Mouse (Mus musculus) midbrain, embryonic 15.5 days (tissue): ENCODE data around the gene Rpap3. TPM values are rescaled to one million over a fixed set of nuclear protein-coding genes. Genes with fewer than 3 reads are reported as not detected.
A peak's percentile ranks its signal among the peaks of the same experiment; 100 is the strongest.

ENCODE experiments used
- ATAC-seq: fragments of 200-750 bp; cut with Nextera tagmentation; replicated peaks from 2 replicates; pipeline ENCODE4 v1.8.0; 2017; ENCODE audit warnings: moderate TSS enrichment
- H3K27ac ChIP-seq: fragments of 300-500 bp; sonication (generic); 2 replicates; pipeline ENCODE4 v1.5.1; 2015; ENCODE audit warnings: mild to moderate bottlenecking, inconsistent platforms
- H3K27me3 ChIP-seq: fragments of 300-500 bp; sonication (generic); replicated peaks from 2 replicates; pipeline ENCODE4 v1.6.1; 2015; ENCODE audit warnings: inconsistent platforms
- H3K36me3 ChIP-seq: fragments of 300-500 bp; sonication (generic); replicated peaks from 2 replicates; pipeline ENCODE4 v1.6.1; 2015; ENCODE audit warnings: inconsistent platforms
- H3K4me1 ChIP-seq: fragments of 300-500 bp; sonication (generic); 2 replicates; pipeline ENCODE4 v1.6.1; 2015; ENCODE audit warnings: inconsistent platforms
- H3K4me2 ChIP-seq: fragments of 300-500 bp; sonication (generic); 2 replicates; pipeline ENCODE4 v1.6.1; 2015; ENCODE audit warnings: inconsistent platforms, mild to moderate bottlenecking, moderate library complexity
- H3K4me3 ChIP-seq: fragments of 300-500 bp; sonication (generic); 2 replicates; pipeline ENCODE4 v1.5.1; 2015; ENCODE audit warnings: mild to moderate bottlenecking, inconsistent platforms
- H3K9ac ChIP-seq: fragments of 300-500 bp; sonication (generic); 2 replicates; pipeline ENCODE4 v1.6.1; 2015; ENCODE audit warnings: mild to moderate bottlenecking, inconsistent platforms
- H3K9me3 ChIP-seq: fragments of 300-500 bp; sonication (generic); 2 replicates; pipeline ENCODE4 v1.6.1; 2016; ENCODE audit warnings: inconsistent platforms
- whole genome bisulfite sequencing: fragments of 180-500 bp; shearing (Covaris S2); methylation state at CpG from one replicate; pipeline ENCODE4 v1.1.7; 2015; ENCODE audit warnings: mixed read lengths; 5-methylcytosine and 5-hydroxymethylcytosine counted together
- polyA plus RNA-seq: library from polyadenylated mRNA; unstranded; fragments of >200 nt; fragmentation: Nextera tagmentation; extraction: Ambion mirVana; gene quantifications from 2 replicates; pipeline ENCODE4 v1.2.1, GENCODE M21; 2015

The Rpap3 gene
- polyA plus RNA-seq, 1 experiment from 2014 or later: 33.7 TPM

DNA sequence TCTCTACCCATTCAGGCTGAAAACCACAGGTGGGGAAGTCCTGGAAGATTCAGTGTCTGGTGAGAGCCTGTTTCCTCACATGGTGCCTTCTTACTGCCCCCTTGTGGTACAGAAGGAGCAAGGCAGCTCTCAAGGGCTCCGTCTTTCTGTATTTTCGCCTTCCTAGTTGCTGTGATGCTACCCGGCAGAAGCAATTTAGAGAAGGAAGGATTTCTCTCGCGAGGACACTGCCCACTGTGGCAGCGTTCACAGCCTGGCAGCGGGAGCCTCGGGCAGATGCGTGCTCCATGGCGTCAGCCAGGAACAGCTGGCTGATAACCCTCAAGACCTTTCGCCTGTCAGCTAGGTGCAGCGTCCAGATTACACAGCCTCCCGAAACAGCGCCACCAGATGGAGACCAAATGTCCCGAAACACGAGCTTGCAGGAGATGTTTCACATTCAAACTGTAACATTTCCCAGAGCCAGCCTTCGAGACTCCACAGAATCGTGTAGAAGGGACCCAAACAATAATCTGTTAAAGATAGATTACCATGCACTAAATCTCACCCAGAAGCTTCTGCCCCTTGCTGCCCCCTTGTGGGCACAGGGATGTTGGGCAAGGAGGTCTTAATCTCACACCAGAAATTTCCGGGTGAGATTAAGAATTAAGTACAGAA, 41.7 kb downstream of the Rpap3 start:
- Histone ChIP-seq H3K9me3 (no peaks in the 10 kb centered on the region), H3K36me3 (no peaks in the 10 kb centered on the region), H3K4me2 (peak overlapping the region; percentile 72), H3K4me3 (peak overlapping the region; percentile 40), H3K27me3 (peaks cover 4% of the 10 kb centered on the region; the same call in 1 of the 2 replicates), H3K4me1 (peaks cover 5% of the 10 kb centered on the region; the same call in 1 of the 2 replicates), H3K27ac (peak overlapping the region; percentile 88), H3K9ac (peak overlapping the region; percentile 57)
- ATAC-seq: peak; percentile 51
- 8% methylated on average over 19 of the region's 19 CpGs for WGBS

DNA sequence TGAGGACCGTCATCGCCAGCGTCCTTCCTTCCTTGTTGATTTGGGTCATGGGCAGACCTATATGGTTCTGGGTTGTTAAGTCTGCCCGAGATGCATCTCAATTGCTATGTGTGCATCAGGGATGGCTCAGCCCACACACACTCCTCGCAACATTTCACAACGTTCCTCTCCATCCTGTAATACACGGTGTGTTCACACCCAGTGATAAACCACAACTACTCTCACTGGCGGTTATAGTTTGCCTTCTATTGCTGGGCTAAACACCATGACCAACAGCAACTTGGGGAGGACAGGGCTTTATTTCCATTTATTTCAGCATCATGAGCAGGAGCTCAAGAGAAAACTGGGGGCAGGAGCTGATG, 46.9 kb downstream of the Rpap3 start:
- peak overlapping the region; percentile 23 for H3K4me2 ChIP-seq
- H3K27ac ChIP-seq: peak overlapping the region; percentile 43
- peaks cover 16% of the 10 kb centered on the region for H3K4me1 ChIP-seq
- H3K9me3 ChIP-seq: no peaks in the 10 kb centered on the region
- ATAC-seq: 0 out of 2 replicates have a peak, but pooled peaks have one; percentile 6
- H3K36me3 ChIP-seq: no peaks in the 10 kb centered on the region
- 46% methylated on average over 8 of the region's 8 CpGs for WGBS
- no peak overlapping the region for H3K4me3 ChIP-seq
- no peak overlapping the region for H3K9ac ChIP-seq
- peaks cover 4% of the 10 kb centered on the region; the same call in 1 of the 2 replicates for H3K27me3 ChIP-seq

DNA sequence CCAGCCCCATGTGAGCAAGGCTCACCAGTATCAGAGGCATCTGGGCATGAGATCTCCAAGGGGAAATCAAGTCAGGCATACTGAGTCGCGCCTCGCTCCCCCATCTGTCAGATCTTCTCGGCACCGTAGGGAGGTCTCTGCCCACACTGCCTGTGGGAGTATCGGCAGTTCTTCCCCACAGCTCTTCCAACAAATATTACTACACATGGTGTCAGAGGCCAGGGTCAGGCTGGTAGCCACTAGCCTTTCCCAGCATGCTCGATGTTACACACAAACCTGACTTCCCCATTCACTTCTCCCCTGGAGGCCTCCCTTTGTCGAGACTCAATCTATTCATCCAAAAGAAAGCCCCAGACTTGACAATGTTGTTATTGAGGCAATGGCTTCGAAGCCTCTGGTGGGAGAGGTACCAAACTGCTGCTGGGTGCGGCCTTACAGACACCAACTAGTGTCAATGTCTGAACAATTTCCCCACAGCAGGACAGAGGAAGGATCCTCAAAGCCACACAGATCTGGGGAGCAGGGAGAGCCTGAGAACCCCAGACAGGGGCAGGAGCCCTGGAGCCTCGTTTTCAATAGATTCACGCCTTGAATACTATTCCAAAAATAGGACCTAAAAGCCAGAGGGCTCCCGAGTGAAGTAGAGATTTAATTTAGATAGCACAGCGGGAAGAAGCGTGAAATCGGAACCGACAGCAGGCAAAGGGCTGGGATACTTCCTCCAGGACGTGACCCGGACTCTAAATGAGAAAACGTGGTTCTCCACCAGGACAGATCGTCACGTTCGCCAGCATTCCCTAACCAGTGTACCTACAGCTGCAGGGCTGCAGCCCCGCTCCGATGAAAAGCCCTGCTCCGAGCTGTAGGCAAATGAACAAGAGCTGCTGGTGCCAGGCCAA, 47.5 kb downstream of the Rpap3 start:
- no peaks in the 10 kb centered on the region for H3K36me3 ChIP-seq
- no peak overlapping the region for H3K9ac ChIP-seq
- H3K4me2 ChIP-seq: peak overlapping the region; percentile 23
- H3K4me1 ChIP-seq: peaks cover 16% of the 10 kb centered on the region
- 27% methylated on average over 26 of the region's 26 CpGs for WGBS
- no peak overlapping the region for H3K4me3 ChIP-seq
- peak; percentile 60 for ATAC-seq
- H3K27ac ChIP-seq: peak overlapping the region; percentile 43
- H3K27me3 ChIP-seq: peaks cover 4% of the 10 kb centered on the region; the same call in 1 of the 2 replicates
- H3K9me3 ChIP-seq: no peaks in the 10 kb centered on the region

- no peaks in the 10 kb centered on the region for H3K36me3 ChIP-seq
- no peak overlapping the region for H3K9ac ChIP-seq
- H3K4me1 ChIP-seq: peaks cover 16% of the 10 kb centered on the region
- 82% methylated on average over 14 of the region's 14 CpGs for WGBS
- no peak overlapping the region for H3K4me3 ChIP-seq
- H3K27ac ChIP-seq: peak overlapping the region; percentile 5; the same call in 1 of the 2 replicates
- H3K4me2 ChIP-seq: no peak overlapping the region
- H3K9me3 ChIP-seq: no peaks in the 10 kb centered on the region
- ATAC-seq: no peak
- H3K27me3 ChIP-seq: peaks cover 4% of the 10 kb centered on the region; the same call in 1 of the 2 replicates
Measured at GRCm38 (mm10) chr15:97657420-97657819, 48.2 kb downstream of the Rpap3 start.

GRCm38 (mm10) chr15:97649726-97650125, 55.9 kb downstream of the Rpap3 start:
- H3K9ac ChIP-seq: no peak overlapping the region
- H3K4me3 ChIP-seq: no peak overlapping the region
- H3K9me3 ChIP-seq: no peaks in the 10 kb centered on the region
- H3K4me2 ChIP-seq: no peak overlapping the region
- no peak overlapping the region for H3K27ac ChIP-seq
- H3K36me3 ChIP-seq: no peaks in the 10 kb centered on the region
- no peaks in the 10 kb centered on the region for H3K27me3 ChIP-seq
- no peak for ATAC-seq
- peaks cover 13% of the 10 kb centered on the region for H3K4me1 ChIP-seq
- 80% methylated on average over 4 of the region's 4 CpGs for WGBS

DNA sequence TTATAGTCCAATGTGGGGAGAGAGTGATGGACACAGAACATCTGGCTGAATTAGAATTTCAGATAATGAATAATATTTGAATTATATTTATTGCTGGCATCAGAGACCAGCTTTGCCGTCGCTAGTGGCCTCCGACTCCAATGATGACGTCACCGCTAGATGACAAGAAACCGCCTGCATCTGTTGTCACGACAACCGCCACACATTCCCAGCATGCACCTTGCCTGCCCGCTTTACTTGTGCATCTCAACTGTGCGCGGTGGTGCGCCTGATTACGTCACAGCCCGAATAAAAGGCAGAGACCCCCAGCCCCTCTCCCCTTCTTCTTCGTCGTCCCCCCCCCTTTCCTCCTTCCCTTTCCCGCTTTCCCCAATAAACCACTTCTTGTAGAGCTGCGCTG, 57.4 kb downstream of the Rpap3 start:
- Histone ChIP-seq H3K9me3 (no peaks in the 10 kb centered on the region), H3K4me2 (no peak overlapping the region), H3K27ac (no peak overlapping the region), H3K9ac (no peak overlapping the region), H3K4me3 (no peak overlapping the region), H3K4me1 (peaks cover 13% of the 10 kb centered on the region), H3K27me3 (no peaks in the 10 kb centered on the region), H3K36me3 (no peaks in the 10 kb centered on the region)
- ATAC-seq: no peak
- 83% methylated on average over 18 of the region's 18 CpGs for WGBS

DNA sequence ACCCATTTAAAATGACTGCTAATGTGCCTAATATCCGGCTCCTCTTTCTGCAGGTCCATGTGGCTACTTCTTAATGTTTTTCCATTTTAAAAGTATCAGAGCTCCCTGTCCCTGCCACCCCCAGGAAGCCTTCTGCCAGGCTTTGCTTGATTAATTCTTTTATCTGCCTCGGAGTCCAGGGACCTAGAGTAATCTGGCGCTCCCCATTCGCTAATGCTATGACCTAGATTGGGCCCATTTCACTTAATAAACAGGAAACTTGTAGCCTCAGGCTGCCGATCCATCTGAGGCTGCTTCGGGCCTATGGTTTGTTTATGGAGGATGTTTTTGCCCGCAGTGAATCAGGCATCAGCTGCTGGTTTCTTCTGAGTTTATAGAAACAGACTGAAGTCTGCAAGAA, 59.2 kb downstream of the Rpap3 start:
- whole genome bisulfite sequencing: 40% methylated on average over 7 of the region's 7 CpGs
- Histone ChIP-seq H3K36me3 (no peaks in the 10 kb centered on the region), H3K4me2 (no peak overlapping the region), H3K4me3 (no peak overlapping the region), H3K9ac (no peak overlapping the region), H3K27ac (no peak overlapping the region), H3K9me3 (no peaks in the 10 kb centered on the region), H3K27me3 (no peaks in the 10 kb centered on the region), H3K4me1 (peaks cover 13% of the 10 kb centered on the region)
- no peak for ATAC-seq

- Histone ChIP-seq H3K27ac (no peak overlapping the region), H3K9ac (no peak overlapping the region), H3K4me1 (peaks cover 13% of the 10 kb centered on the region), H3K4me2 (no peak overlapping the region), H3K27me3 (no peaks in the 10 kb centered on the region), H3K4me3 (no peak overlapping the region), H3K9me3 (no peaks in the 10 kb centered on the region), H3K36me3 (no peaks in the 10 kb centered on the region)
- no peak for ATAC-seq
- WGBS: 89% methylated on average over 4 of the region's 4 CpGs
Measured at GRCm38 (mm10) chr15:97643986-97644385, 61.6 kb downstream of the Rpap3 start.

Other genes starting within 250 kb of the Rpap3 start
- 0.17 and 0.27 TPM in 2 replicates for gene Endou, start 25.5 kb upstream of the Rpap3 start, polyA plus RNA-seq
- 15.4 and 16.8 TPM in 2 replicates for gene Rapgef3, start 62.1 kb upstream of the Rpap3 start, polyA plus RNA-seq
- gene Slc48a1, start 72.7 kb upstream of the Rpap3 start, polyA plus RNA-seq: 85.7 and 90.1 TPM in 2 replicates
- 31.8 and 34.5 TPM in 2 replicates for gene Hdac7, start 138.7 kb upstream of the Rpap3 start, polyA plus RNA-seq
- 0.08 and 0.10 TPM in 2 replicates for gene Vdr, start 204.8 kb upstream of the Rpap3 start, polyA plus RNA-seq